Mouse (Mus musculus): ENCODE data around the gene Mapk14. TPM values are rescaled to one million over a fixed set of nuclear protein-coding genes. Genes with fewer than 3 reads are reported as not detected.

The Mapk14 gene
- total and polyA plus RNA-seq, 3 experiments = 22.6 to 59.8 (median 27.6) TPM

DNA sequence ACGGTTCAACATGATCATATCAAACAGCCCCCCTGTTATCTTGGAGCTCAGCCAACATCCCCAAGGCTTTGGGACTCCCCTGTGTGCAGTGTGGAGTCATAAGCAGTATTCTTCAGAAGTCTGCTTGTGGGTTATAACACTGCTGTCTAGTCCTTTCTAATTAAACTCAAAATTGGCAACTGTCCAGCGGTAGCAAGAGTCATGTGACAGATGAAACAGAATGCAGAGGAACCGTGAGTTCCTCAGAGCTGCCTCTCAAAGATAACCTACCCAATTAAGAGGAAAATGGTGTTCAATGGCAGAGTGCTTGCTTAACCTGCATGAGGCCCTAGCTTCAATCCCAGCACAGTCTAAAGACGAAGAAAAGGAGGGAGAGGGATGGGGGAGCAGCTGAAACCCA is 33.2 kb upstream of the Mapk14 start:
- no peak overlapping the region for H3K4me2 ChIP-seq (ENCODE audit: insufficient read depth, low read depth, poor library complexity, severe bottlenecking)
- in situ Hi-C loops (cut with MboI; ENCODE audit: low pct_ligation_motif_present, low pct_unique_long_range_greater_than_20kb, low sequenced_read_pairs) = no loop called here
- H3K27ac ChIP-seq (ENCODE audit: insufficient read depth, low read depth) = no peak overlapping the region
- H3K36me3 ChIP-seq (replicated peaks in 1 of 2; ENCODE audit: control insufficient read depth in 1 of 2, insufficient read depth in 1 of 2, low read length in 1 of 2) = no peaks in the 10 kb centered on the region
- TF ChIP-seq MYC (IDR thresholded peaks at IDR 0.05; ENCODE audit: low read depth, low read length) (no peak), POLR2AphosphoS2 (IDR thresholded peaks at IDR 0.05; ENCODE audit: low read depth, low read length) (no peak), TBP (conservative IDR thresholded peaks at IDR 0.05; ENCODE audit: low read depth, low read length) (no peak), CHD2 (IDR thresholded peaks at IDR 0.05; ENCODE audit: low read length) (no peak), USF2 (conservative IDR thresholded peaks at IDR 0.05; ENCODE audit: low read depth, low read length) (no peak), KAT2A (IDR thresholded peaks at IDR 0.05; ENCODE audit: insufficient replicate concordance, low read length) (no peak)
- peaks cover 3% of the 10 kb centered on the region for H3K27me3 ChIP-seq (replicated peaks)
- H3K79me2 ChIP-seq (replicated peaks; ENCODE audit: control insufficient read depth, extremely low read depth, insufficient read depth, poor library complexity, severe bottlenecking) = no peaks in the 10 kb centered on the region
- dilution Hi-C loops (cut with MboI; ENCODE audit: extremely low pct_ligation_motif_present, extremely low pct_unique_long_range_greater_than_20kb, low sequenced_read_pairs) = no loop called here
- H3K9ac ChIP-seq (ENCODE audit: insufficient read depth, low read depth) = no peak overlapping the region
- no peaks in the 10 kb centered on the region for H3K9me3 ChIP-seq (replicated peaks; ENCODE audit: low read length)
- DNase-seq (ENCODE audit: extremely low read depth) = no peak
- H3K4me1 ChIP-seq (ENCODE audit: control insufficient read depth in 1 of 2, insufficient read depth in 2 of 2) = 0 out of 4 replicates have a peak, but pooled peaks cover 0 to 3% of the 10 kb centered on the region in 2 experiments
- H3K4me3 ChIP-seq (replicated peaks in 1 of 3; ENCODE audit: low read depth in 2 of 3, low read length in 2 of 3, poor library complexity in 1 of 3) = no peak overlapping the region

DNA sequence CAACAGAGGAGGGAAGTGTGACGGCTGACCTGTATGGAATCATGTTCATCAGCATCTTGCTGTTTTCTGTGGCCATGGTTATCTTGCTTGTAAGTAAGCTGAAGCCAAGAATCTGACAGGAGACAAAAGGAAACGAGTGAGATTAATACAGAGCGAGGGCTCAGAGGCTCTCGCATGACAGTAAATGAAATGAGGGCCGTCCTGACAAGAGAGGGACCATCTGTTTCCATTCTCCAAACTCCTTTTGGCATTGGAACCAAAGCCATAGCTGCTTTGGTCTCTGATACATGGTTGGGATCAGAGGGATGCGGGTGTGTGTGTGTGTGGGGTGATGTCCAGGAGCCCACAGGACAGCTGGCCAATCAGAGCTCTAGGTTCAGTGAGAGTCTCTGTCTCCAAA is 31.6 kb upstream of the Mapk14 start:
- Histone ChIP-seq H3K4me1 (ENCODE audit: control insufficient read depth in 1 of 2, insufficient read depth in 2 of 2) (0 out of 4 replicates have a peak, but pooled peaks cover 0 to 3% of the 10 kb centered on the region in 2 experiments), H3K9me3 (replicated peaks; ENCODE audit: low read length) (no peaks in the 10 kb centered on the region), H3K27ac (ENCODE audit: insufficient read depth, low read depth) (no peak overlapping the region), H3K79me2 (replicated peaks; ENCODE audit: control insufficient read depth, extremely low read depth, insufficient read depth, poor library complexity, severe bottlenecking) (no peaks in the 10 kb centered on the region), H3K9ac (ENCODE audit: insufficient read depth, low read depth) (no peak overlapping the region), H3K36me3 (replicated peaks in 1 of 2; ENCODE audit: control insufficient read depth in 1 of 2, insufficient read depth in 1 of 2, low read length in 1 of 2) (no peaks in the 10 kb centered on the region), H3K4me2 (ENCODE audit: insufficient read depth, low read depth, poor library complexity, severe bottlenecking) (no peak overlapping the region), H3K27me3 (replicated peaks) (peaks cover under 1% of the 10 kb centered on the region), H3K4me3 (replicated peaks in 1 of 3; ENCODE audit: low read depth in 2 of 3, low read length in 2 of 3, poor library complexity in 1 of 3) (no peak overlapping the region)
- in situ Hi-C loops (cut with MboI; ENCODE audit: low pct_ligation_motif_present, low pct_unique_long_range_greater_than_20kb, low sequenced_read_pairs) (no loop called here), dilution Hi-C loops (cut with MboI; ENCODE audit: extremely low pct_ligation_motif_present, extremely low pct_unique_long_range_greater_than_20kb, low sequenced_read_pairs) (no loop called here)
- TF ChIP-seq ZMIZ1 (IDR thresholded peaks at IDR 0.05; ENCODE audit: low read depth, low read length) (no peak), ETS1 (conservative IDR thresholded peaks at IDR 0.05; ENCODE audit: low read depth, low read length) (no peak), ELF1 (IDR thresholded peaks at IDR 0.05; ENCODE audit: low read depth, low read length) (no peak), TCF12 (IDR thresholded peaks at IDR 0.05; ENCODE audit: low read depth, low read length) (no peak)
- no peak for DNase-seq (ENCODE audit: extremely low read depth)

DNA sequence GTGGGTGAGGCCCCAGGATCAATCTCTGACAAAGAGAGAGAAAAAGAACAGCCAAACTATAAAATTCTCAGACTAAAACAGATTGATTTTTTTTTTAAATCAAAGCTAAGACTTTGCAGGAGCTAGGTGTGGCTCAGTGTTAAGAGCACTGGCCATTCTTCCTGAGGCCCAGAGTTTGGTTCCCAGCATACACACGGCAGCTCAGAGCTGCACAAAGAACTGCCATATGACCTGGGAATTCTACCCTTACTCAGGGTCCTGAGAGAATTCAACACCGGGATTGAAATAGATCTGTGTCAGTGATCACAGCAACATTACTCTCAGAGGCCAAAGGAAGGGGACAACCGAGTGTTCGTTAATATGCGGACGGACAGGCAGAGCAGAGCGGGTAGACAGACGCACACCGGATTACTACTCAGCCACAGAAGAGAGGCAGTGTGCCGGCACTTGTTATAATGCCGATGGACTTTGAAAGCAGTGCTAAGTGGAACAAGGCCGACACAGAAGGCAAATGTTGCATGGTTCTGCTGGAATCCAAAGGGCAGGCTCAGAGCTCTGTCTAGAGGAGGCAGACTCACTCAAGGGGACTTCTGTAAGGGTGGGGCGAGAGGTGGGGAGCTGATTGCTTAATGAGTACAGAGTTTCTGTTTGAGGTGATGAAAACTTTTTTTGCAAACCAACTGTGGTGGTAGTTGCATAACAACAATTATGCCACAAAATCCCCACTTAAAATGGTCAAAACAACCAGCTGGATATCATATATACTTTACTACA is 8.6 kb upstream of the Mapk14 start:
- H3K27me3 ChIP-seq (replicated peaks) = no peaks in the 10 kb centered on the region
- no peaks in the 10 kb centered on the region for H3K36me3 ChIP-seq (replicated peaks in 1 of 2; ENCODE audit: control insufficient read depth in 1 of 2, insufficient read depth in 1 of 2, low read length in 1 of 2)
- H3K4me2 ChIP-seq (ENCODE audit: insufficient read depth, low read depth, poor library complexity, severe bottlenecking) = no peak overlapping the region
- H3K79me2 ChIP-seq (replicated peaks; ENCODE audit: control insufficient read depth, extremely low read depth, insufficient read depth, poor library complexity, severe bottlenecking) = no peaks in the 10 kb centered on the region
- H3K9me3 ChIP-seq (replicated peaks; ENCODE audit: low read length) = peaks cover 2% of the 10 kb centered on the region
- TF ChIP-seq RCOR1 (conservative IDR thresholded peaks at IDR 0.05; ENCODE audit: low read depth, low read length) = no peak
- TF ChIP-seq MYC (IDR thresholded peaks at IDR 0.05; ENCODE audit: low read depth, low read length) = no peak
- TF ChIP-seq KAT2A (IDR thresholded peaks at IDR 0.05; ENCODE audit: insufficient replicate concordance, low read length) = no peak
- no peak for TF ChIP-seq HCFC1 (IDR thresholded peaks at IDR 0.05; ENCODE audit: low read depth, low read length)
- no peak for TF ChIP-seq JUND (conservative IDR thresholded peaks at IDR 0.05; ENCODE audit: low read depth, low read length)
- TF ChIP-seq RAD21 (IDR thresholded peaks at IDR 0.05; ENCODE audit: low read depth, low read length) = no peak
- no peak for TF ChIP-seq CTCF (conservative IDR thresholded peaks at IDR 0.05 in 1 of 2, IDR thresholded peaks at IDR 0.05 in 1 of 2; ENCODE audit: low read depth in 2 of 2, low read length in 2 of 2)
- DNase-seq (ENCODE audit: extremely low read depth) = no peak
- H3K9ac ChIP-seq (ENCODE audit: insufficient read depth, low read depth) = no peak overlapping the region
- in situ Hi-C loops (cut with MboI; ENCODE audit: low pct_ligation_motif_present, low pct_unique_long_range_greater_than_20kb, low sequenced_read_pairs) = no loop called here
- H3K4me1 ChIP-seq (ENCODE audit: control insufficient read depth in 1 of 2, insufficient read depth in 2 of 2) = no peaks in the 10 kb centered on the region
- H3K27ac ChIP-seq (ENCODE audit: insufficient read depth, low read depth) = no peak overlapping the region
- H3K4me3 ChIP-seq (replicated peaks in 1 of 3; ENCODE audit: low read depth in 2 of 3, low read length in 2 of 3, poor library complexity in 1 of 3) = no peak overlapping the region
- dilution Hi-C loops (cut with MboI; ENCODE audit: extremely low pct_ligation_motif_present, extremely low pct_unique_long_range_greater_than_20kb, low sequenced_read_pairs) = no loop called here

All from CH12.LX (cell line).